Mouse (Mus musculus) macrophage (primary cell): ENCODE results near the gene Ntsr1. TPM values are rescaled to one million over a fixed set of nuclear protein-coding genes. Genes with fewer than 3 reads are reported as not detected.
A peak's percentile ranks its signal among the peaks of the same experiment; 100 is the strongest.

Source experiments
- H3K27ac ChIP-seq: fragments of 350-480 bp; formaldehyde crosslinking; 2 replicates; pipeline ENCODE4 v1.9.0; 2021
- H3K36me3 ChIP-seq: fragments of 350-480 bp; formaldehyde crosslinking; 2 replicates; pipeline ENCODE4 v1.9.0; 2021; ENCODE audit errors: inconsistent target
- H3K4me3 ChIP-seq: fragments of 350-480 bp; formaldehyde crosslinking; 2 replicates; pipeline ENCODE4 v1.9.0; 2021; ENCODE audit errors: inconsistent target
- H3K79me2 ChIP-seq: fragments of 350-480 bp; formaldehyde crosslinking; 2 replicates; pipeline ENCODE4 v1.9.0; 2021; ENCODE audit errors: inconsistent target
- WGBS: methylation state at CpG from one replicate; pipeline ENCODE4 v1.1.7; 2026; ENCODE audit warnings: inconsistent platforms; ENCODE audit not compliant: missing documents; 5-methylcytosine and 5-hydroxymethylcytosine counted together
- polyA plus RNA-seq: library from polyadenylated mRNA; stranded (reverse); fragments of 250-400 nt; gene quantifications from 3 replicates; pipeline ENCODE4 v1.2.4, GENCODE M21; 2018; ENCODE audit warnings: inconsistent platforms

Ntsr1 gene
- polyA plus RNA-seq, 1 experiment from 2014 or later, result not detected

DNA sequence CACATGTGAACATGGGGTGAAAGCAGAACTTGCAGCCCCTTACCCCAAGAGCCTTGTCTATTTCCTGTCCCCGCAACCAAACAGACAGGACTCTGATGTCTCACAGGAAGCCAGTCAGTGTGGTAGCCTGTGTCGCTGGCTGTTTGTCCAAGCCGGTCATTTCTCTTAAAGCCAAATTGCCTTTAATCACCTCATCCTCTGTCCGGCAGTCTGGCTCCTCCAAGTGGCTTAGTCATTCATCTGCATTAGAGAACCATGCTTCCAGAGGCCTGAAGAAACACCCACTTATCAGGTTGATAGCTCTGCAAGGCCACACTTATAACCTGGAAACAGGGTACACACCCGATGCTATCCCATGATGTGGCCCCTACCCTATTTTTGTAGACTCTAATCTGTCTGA is 62.4 kb downstream of the Ntsr1 start:
- no peaks in the 10 kb centered on the region for H3K36me3 ChIP-seq
- 61% methylated on average over 5 of the region's 5 CpGs for WGBS
- H3K4me3 ChIP-seq, result no peak overlapping the region
- no peak overlapping the region for H3K27ac ChIP-seq
- H3K79me2 ChIP-seq, result no peaks in the 10 kb centered on the region

DNA sequence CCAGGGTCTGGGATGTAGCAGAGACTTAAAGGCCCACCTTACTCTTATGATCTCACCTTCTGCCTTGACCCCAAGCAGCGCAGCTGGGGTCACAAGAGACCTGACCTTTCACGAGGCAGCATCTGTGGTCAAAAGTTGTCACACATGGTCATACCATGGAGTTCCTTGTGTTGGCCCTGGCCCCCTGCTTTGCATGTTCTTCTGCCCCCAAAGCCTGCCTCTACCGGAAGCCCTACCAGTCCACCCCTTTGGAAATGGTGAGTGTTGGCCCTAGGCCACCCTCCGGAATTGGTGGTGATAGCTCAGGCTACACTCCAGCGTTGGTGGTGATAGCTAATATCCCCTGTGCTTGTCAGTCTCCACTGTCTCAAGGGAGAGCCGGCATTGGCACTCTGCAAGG is 63.5 kb downstream of the Ntsr1 start:
- 65% methylated on average over 6 of the region's 6 CpGs for WGBS

DNA sequence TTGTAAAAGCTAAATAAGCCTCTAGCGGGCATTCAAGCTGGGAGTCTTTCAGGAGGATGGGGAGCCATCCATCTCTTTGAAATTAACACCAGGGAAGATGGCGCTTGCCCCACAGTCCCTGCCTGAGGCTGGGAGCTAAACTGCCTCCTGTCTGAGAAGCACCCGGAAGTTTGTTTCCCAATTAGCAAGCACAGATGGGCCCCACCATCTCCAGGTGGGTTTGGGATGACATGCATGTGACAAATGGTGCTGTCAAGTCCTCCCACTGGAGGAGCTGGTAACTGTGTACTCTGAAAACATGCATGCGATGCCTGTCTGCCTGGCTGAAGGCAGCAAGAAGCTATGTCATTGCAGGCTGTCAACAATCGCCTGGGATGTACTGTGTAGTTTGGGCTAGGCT is 64.1 kb downstream of the Ntsr1 start:
- no peaks in the 10 kb centered on the region for H3K79me2 ChIP-seq
- WGBS, result 78% methylated on average over 5 of the region's 5 CpGs

More for the DNA sequence above, 63.5 kb downstream of the Ntsr1 start:
- Histone ChIP-seq H3K4me3 (no peak overlapping the region), H3K36me3 (no peaks in the 10 kb centered on the region), H3K27ac (no peak overlapping the region), H3K79me2 (no peaks in the 10 kb centered on the region)

DNA sequence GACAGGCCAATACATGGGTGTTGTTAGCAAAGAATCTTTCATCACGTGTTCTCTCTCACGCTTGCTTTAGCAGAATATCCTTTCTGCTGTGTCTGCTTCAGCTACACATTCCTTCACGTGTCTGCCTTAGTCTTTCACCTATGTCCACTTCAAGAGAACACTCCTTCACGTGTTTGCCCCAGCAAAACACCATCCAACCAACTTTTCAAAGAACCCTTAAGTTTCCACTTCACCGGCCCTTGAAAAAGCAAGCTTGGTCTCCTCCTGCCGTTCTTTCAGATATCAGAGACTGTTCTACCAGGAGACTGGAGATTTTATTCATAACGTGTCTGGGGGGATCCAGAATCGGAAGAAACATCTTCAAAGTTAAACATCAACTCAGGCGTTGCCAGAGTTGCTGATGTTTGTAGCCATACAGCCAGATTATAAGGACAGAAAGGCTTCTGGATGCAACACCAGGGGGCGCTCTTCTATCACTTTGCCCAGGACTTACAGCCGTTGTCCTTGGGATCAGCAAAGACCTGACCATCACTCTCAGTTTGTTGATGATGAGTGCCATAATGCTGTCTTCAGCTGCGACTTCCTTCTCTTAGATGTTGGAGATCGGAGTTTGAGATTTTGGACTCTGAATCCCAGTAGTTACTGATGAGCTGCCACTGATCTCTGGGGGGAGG is 66.6 kb downstream of the Ntsr1 start:
- 38% methylated on average over 11 of the region's 13 CpGs for WGBS
- no peaks in the 10 kb centered on the region for H3K36me3 ChIP-seq

More for the DNA sequence above, 64.1 kb downstream of the Ntsr1 start:
- no peak overlapping the region for H3K27ac ChIP-seq
- no peak overlapping the region for H3K4me3 ChIP-seq
- H3K36me3 ChIP-seq, result no peaks in the 10 kb centered on the region

DNA sequence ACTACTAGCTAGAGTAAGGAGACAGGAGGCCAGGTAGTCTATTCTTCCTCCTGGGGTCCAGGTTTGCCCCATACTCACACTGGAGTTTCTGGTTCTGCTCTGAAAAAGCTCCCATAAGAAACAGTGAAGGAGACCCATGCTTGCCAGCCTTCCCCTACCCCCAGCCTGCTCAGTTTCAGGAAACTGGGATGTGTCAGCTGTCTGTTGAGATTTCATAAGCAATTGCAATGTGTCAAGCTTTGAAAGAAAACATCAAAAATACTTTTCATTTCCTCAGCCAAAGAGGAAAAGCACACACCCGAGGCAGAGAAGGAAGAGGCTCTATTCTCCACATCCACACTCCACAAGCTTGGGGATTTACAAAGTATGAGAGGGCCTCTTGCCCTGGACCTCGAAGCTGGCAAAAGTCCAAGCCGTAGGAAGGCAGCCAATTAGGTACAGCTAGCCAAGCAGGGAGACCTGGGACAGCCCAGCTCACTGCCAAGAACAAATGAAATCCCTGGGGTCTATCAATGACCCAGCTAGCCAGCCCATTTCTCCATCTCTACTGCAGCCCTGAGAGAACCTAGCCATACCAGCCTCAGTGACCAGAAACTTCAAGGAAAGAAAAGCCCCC is 69.4 kb downstream of the Ntsr1 start:
- Histone ChIP-seq H3K79me2 (no peaks in the 10 kb centered on the region), H3K27ac (no peak overlapping the region), H3K4me3 (no peak overlapping the region), H3K36me3 (no peaks in the 10 kb centered on the region)
- WGBS, result 19% methylated on average over 3 of the region's 3 CpGs

More for the DNA sequence above, 66.6 kb downstream of the Ntsr1 start:
- Histone ChIP-seq H3K4me3 (no peak overlapping the region), H3K27ac (no peak overlapping the region), H3K79me2 (no peaks in the 10 kb centered on the region)

DNA sequence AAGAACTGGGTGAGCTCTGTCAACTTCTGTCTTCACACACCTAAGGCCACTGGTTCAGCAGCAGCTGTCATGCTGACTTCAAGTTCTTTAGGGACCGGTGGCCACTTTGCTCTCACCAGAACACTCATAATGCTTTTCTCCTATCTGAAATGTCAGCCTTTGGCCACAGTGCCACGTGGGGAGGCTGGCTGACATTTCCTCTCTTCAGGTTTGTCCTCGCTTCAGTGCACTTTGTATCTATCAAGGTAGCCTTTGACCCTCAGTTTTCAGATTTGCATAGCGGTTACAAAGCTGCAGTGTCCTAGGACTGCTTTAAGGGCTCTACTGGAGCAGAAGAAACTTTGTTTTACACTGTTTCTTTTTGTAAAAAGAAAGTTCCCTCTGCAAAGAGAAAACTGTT is 76.7 kb downstream of the Ntsr1 start:
- no peak overlapping the region for H3K27ac ChIP-seq
- no peak overlapping the region for H3K4me3 ChIP-seq
- H3K79me2 ChIP-seq, result no peaks in the 10 kb centered on the region
- 65% methylated on average over 3 of the region's 4 CpGs for WGBS
- H3K36me3 ChIP-seq, result no peaks in the 10 kb centered on the region

DNA sequence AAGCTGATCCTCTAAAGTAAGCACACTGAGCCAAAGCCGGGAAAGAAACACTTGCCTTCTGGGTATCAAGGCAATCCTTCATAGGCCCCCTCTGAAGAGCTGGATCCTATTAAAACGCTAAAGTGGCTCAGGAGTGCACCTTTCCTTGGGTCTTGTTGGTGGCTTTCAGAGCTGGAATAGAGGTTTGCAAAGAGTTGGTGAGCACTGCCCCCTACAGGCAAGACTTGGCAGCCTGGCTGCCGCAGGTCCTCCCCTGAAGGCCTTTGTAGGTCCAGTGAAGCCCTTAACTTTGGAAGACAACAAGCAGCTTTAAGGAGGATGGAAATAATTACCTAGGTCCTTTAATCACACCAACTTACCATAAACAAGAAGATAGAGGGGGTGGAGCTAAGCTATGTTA is 78.9 kb downstream of the Ntsr1 start:
- Histone ChIP-seq H3K4me3 (no peak overlapping the region), H3K27ac (no peak overlapping the region), H3K36me3 (no peaks in the 10 kb centered on the region), H3K79me2 (peaks cover 8% of the 10 kb centered on the region)
- 8% methylated on average over 3 of the region's 3 CpGs for WGBS

DNA sequence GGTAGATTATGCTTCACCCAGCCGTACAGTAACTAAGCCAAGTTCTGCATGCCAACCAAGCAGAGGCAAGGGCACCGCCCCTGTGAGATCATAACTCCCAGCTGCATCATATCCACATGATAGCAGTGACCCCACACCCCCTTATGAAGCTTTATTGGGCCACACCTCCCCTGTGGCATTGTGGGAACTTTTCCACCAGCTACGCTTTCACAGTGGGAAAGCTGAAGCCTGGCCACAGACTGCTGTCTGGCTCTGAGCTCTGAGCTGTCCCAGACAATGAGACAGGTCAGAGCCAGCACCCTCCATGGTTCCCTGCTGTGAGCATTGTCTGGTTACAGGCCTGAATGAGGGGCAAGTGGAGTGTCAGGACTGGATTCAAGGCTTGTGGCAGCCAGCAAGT is 81.2 kb downstream of the Ntsr1 start, which contains the start of gene Mrgbp:
Gene Mrgbp (plus strand): TSS at position 303 of the 400 bp plus-strand sequence.
- Histone ChIP-seq H3K27ac (peak within 1 kb of the TSS; percentile 40), H3K79me2 (peaks cover 29% of the 10 kb centered on the region), H3K4me3 (peak within 1 kb of the TSS; percentile 9; the same call in 1 of the 2 replicates), H3K36me3 (peaks cover 7% of the 10 kb centered on the region; the same call in 1 of the 2 replicates)
- 84% methylated on average over 3 of the region's 3 CpGs for WGBS

DNA sequence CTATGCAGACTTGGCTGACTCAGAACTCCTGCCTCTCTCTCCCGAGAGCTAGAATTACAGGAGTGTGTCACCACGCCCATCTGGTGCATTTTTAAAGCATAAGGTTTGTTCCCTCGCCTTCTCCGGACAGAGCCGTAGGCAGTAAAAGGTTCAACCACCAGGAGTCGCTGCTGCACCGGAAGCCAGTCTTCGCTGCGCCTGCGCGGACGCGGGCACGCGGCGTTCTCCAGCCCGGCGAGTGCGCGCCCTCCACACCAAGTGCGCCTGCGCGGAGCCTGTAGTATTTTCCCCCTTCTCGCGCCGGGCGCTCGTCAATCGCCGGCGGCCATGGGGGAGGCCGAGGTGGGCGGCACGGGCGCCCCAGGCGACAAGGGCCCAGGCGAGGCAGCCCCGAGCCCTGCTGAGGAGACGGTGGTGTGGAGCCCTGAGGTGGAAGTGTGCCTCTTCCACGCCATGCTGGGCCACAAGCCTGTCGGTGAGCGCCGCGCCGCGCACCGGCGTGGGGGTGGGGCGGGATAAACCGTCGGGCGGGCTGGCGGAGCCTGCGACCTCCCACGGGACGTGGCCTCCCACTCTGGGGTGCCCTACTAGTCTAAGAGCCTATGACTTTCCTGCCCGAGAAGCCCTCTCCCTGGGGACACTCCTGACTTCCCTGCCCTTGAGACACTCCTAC is 82.8 kb downstream of the Ntsr1 start:
- Histone ChIP-seq H3K4me3 (peak overlapping the region; percentile 40), H3K36me3 (peaks cover 18% of the 10 kb centered on the region; the same call in 1 of the 2 replicates), H3K27ac (no peak overlapping the region), H3K79me2 (peaks cover 45% of the 10 kb centered on the region)
- under 1% methylated on average over 50 of the region's 57 CpGs for WGBS

DNA sequence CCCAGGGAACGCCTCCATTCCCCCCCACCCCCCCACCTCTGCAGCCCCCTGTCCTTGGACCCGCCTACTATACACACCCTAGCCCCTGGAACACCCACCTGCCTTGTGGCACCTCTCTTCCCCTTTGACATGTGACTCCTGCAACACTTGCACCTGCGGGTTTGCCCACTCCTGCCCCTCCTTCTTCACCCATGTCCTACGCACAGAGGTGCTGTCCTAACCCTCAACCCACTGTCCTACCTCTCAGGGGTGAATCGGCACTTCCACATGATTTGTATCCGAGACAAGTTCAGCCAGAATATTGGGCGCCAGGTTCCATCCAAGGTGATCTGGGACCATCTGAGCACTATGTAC is 83.4 kb downstream of the Ntsr1 start:
- Histone ChIP-seq H3K79me2 (peaks cover 49% of the 10 kb centered on the region), H3K36me3 (peaks cover 18% of the 10 kb centered on the region; the same call in 1 of the 2 replicates), H3K27ac (no peak overlapping the region), H3K4me3 (peak overlapping the region; percentile 40)
- 14% methylated on average over 7 of the region's 7 CpGs for WGBS

DNA sequence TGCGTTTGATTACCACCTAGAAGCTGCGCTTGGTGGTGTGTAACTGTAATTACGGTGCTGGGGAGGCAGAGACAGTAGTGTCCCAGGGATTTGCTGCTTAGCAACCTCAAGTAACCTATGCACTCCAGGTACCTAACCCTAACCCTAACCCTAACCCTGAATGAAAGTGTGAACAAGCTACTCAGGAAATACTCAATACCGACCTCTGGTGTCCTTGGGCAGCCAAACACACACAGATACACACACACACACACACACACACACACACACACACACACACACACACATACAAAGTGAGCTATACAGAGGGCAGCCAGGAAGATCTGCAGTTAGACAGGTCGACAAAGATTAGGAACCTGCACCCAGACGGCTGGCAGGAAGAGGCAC is 89.0 kb downstream of the Ntsr1 start:
- Histone ChIP-seq H3K79me2 (peaks cover 73% of the 10 kb centered on the region), H3K27ac (peak overlapping the region; percentile 60), H3K4me3 (peak overlapping the region; percentile 93), H3K36me3 (peaks cover 46% of the 10 kb centered on the region)
- WGBS, result 49% methylated on average over 6 of the region's 6 CpGs

DNA sequence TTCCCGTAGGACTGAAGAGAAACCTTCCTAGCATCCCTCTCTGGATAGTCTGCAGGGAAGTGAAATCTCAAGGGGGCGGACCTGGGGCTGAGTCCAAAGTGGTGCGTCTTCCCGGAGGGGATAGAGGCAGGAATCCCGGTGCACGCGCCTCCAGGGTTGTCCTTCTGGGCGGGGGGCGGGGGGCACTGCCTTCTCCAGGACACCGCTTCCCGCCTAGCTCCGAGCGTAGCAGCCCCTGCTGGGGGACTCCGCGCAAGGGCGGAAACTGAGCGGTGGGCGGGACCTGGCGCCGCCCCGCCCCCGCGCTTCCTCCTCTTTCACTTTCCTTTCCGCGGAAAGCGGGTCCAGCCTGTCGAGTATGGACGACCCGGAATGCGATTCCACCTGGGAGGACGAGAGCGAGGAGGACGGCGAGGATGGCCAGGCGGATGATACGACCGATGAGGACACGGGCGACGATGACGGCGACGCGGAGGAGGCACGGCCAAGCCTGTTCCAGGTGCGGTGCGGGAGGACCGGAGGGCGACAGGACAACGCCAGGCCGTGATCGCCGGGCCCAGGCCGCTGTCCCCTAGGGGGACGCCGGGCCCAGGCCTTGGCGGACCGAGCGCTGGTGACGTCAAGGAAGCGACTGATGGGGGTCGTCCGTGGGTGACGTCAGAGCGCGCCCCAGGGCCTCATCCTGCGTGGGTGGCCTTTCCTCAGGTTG is 89.5 kb downstream of the Ntsr1 start, which contains the start of gene Ogfr:
Gene Ogfr (plus strand): TSS at position 123 of the 709 bp plus-strand sequence.
- Histone ChIP-seq H3K79me2 (peaks cover 67% of the 10 kb centered on the region), H3K27ac (peak within 1 kb of the TSS; percentile 60), H3K4me3 (peak within 1 kb of the TSS; percentile 93), H3K36me3 (peaks cover 52% of the 10 kb centered on the region)
- WGBS, result under 1% methylated on average over 55 of the region's 67 CpGs
